Mouse (Mus musculus): ENCODE results near the gene Ptcd2.

The Ptcd2 gene

GRCm38 (mm10) chr13:99344599-99345575, at the start of gene Ptcd2, which contains the start of gene Mrps27:
Ptcd2 (minus strand) TSS chr13:99344705.
Mrps27 (plus strand) TSS chr13:99344786.
- DNase-seq: peak; percentile 93 to 97

GRCm38 (mm10) chr13:99393128-99393527, 48.6 kb upstream of the Ptcd2 start:
- DNase-seq: no peak

- no peak for DNase-seq
Observed at GRCm38 (mm10) chr13:99391417-99391816, 46.9 kb upstream of the Ptcd2 start.

- no peak for DNase-seq
Observed at GRCm38 (mm10) chr13:99387901-99388811, 43.7 kb upstream of the Ptcd2 start.

GRCm38 (mm10) chr13:99386341-99386740, 41.8 kb upstream of the Ptcd2 start:
- no peak for DNase-seq

- DNase-seq: no peak
Observed at GRCm38 (mm10) chr13:99385911-99386310, 41.4 kb upstream of the Ptcd2 start.

GRCm38 (mm10) chr13:99384555-99385203, 40.2 kb upstream of the Ptcd2 start:
- DNase-seq: no peak

- DNase-seq: no peak
Observed at GRCm38 (mm10) chr13:99382373-99382772, 37.9 kb upstream of the Ptcd2 start.

GRCm38 (mm10) chr13:99378223-99378622, 33.7 kb upstream of the Ptcd2 start:
- DNase-seq: no peak

GRCm38 (mm10) chr13:99377055-99377454, 32.5 kb upstream of the Ptcd2 start:
- no peak for DNase-seq

- peak in 1 of 2 experiments; percentile 57 for DNase-seq
Observed at GRCm38 (mm10) chr13:99375550-99375949, 31.0 kb upstream of the Ptcd2 start.

GRCm38 (mm10) chr13:99374191-99374590, 29.7 kb upstream of the Ptcd2 start:
- DNase-seq: no peak

- no peak for DNase-seq
Observed at GRCm38 (mm10) chr13:99373684-99374083, 29.2 kb upstream of the Ptcd2 start.

GRCm38 (mm10) chr13:99371285-99371684, 26.8 kb upstream of the Ptcd2 start:
- DNase-seq: no peak

GRCm38 (mm10) chr13:99369103-99369502, 24.6 kb upstream of the Ptcd2 start:
- no peak for DNase-seq

- DNase-seq: no peak
Observed at GRCm38 (mm10) chr13:99367554-99368174, 23.2 kb upstream of the Ptcd2 start.

- DNase-seq: no peak
Observed at GRCm38 (mm10) chr13:99366422-99367175, 22.1 kb upstream of the Ptcd2 start.

- no peak for DNase-seq
Observed at GRCm38 (mm10) chr13:99363866-99364265, 19.4 kb upstream of the Ptcd2 start.

GRCm38 (mm10) chr13:99358921-99359320, 14.4 kb upstream of the Ptcd2 start:
- DNase-seq: no peak

- no peak for DNase-seq
Observed at GRCm38 (mm10) chr13:99356428-99357265, 12.1 kb upstream of the Ptcd2 start.

Measured in spleen, adult 18-20 months (tissue).